Mouse (Mus musculus): ENCODE measurements around the gene Tom1.
A peak's percentile ranks its signal among the peaks of the same experiment; 100 is the strongest.

Tom1 gene

GRCm38 (mm10) chr8:75033511-75034243 lies at the start of gene Tom1:
TSS of gene Tom1 (plus strand) at chr8:75033705.
- peak; percentile 100 for DNase-seq (ENCODE audit: low spot score)

GRCm38 (mm10) chr8:74987436-74987835 lies 46.1 kb upstream of the Tom1 start:
- DNase-seq (ENCODE audit: low spot score): no peak

- DNase-seq (ENCODE audit: low spot score): no peak
Measured at GRCm38 (mm10) chr8:74990021-74990420, 43.5 kb upstream of the Tom1 start.

GRCm38 (mm10) chr8:74993081-74993474 lies 40.4 kb upstream of the Tom1 start, which contains the start of gene Hmgxb4:
TSS of gene Hmgxb4 (plus strand) at chr8:74993356.
- DNase-seq (ENCODE audit: low spot score): no peak

GRCm38 (mm10) chr8:74993475-74994451 lies 39.7 kb upstream of the Tom1 start:
- peak; percentile 70 for DNase-seq (ENCODE audit: low spot score)

GRCm38 (mm10) chr8:74994540-74994939 lies 39.0 kb upstream of the Tom1 start:
- DNase-seq (ENCODE audit: low spot score): no peak

GRCm38 (mm10) chr8:75000431-75000830 lies 33.1 kb upstream of the Tom1 start:
- DNase-seq (ENCODE audit: low spot score): no peak

- DNase-seq (ENCODE audit: low spot score): no peak
Measured at GRCm38 (mm10) chr8:75008826-75009225, 24.7 kb upstream of the Tom1 start.

GRCm38 (mm10) chr8:75013557-75013956 lies 19.9 kb upstream of the Tom1 start:
- no peak for DNase-seq (ENCODE audit: low spot score)

- no peak for DNase-seq (ENCODE audit: low spot score)
Measured at GRCm38 (mm10) chr8:75013964-75014363, 19.5 kb upstream of the Tom1 start.

- no peak for DNase-seq (ENCODE audit: low spot score)
Measured at GRCm38 (mm10) chr8:75015981-75016380, 17.5 kb upstream of the Tom1 start.

- DNase-seq (ENCODE audit: low spot score): no peak
Measured at GRCm38 (mm10) chr8:75016422-75016821, 17.1 kb upstream of the Tom1 start.

GRCm38 (mm10) chr8:75018274-75018972 lies 15.1 kb upstream of the Tom1 start:
- DNase-seq (ENCODE audit: low spot score): no peak

- no peak for DNase-seq (ENCODE audit: low spot score)
Measured at GRCm38 (mm10) chr8:75023660-75024316, 9.7 kb upstream of the Tom1 start.

- DNase-seq (ENCODE audit: low spot score): no peak
Measured at GRCm38 (mm10) chr8:75025809-75026208, 7.7 kb upstream of the Tom1 start.

GRCm38 (mm10) chr8:75030453-75031024 lies 3.0 kb upstream of the Tom1 start:
- DNase-seq (ENCODE audit: low spot score): no peak

- DNase-seq (ENCODE audit: low spot score): no peak
Measured at GRCm38 (mm10) chr8:75032961-75033360, 544 bp upstream of the Tom1 start.

GRCm38 (mm10) chr8:75034285-75034684 lies 780 bp downstream of the Tom1 start:
- DNase-seq (ENCODE audit: low spot score): no peak

- DNase-seq (ENCODE audit: low spot score): no peak
Measured at GRCm38 (mm10) chr8:75035640-75036039, 2.1 kb downstream of the Tom1 start.

- no peak for DNase-seq (ENCODE audit: low spot score)
Measured at GRCm38 (mm10) chr8:75038497-75038896, 5.0 kb downstream of the Tom1 start.

- DNase-seq (ENCODE audit: low spot score): no peak
Measured at GRCm38 (mm10) chr8:75039754-75040153, 6.2 kb downstream of the Tom1 start.

Measured in ovary, postnatal 10 days (tissue).